Mouse (Mus musculus): ENCODE measurements around the gene Kit. TPM values are rescaled to one million over a fixed set of nuclear protein-coding genes. Genes with fewer than 3 reads are reported as not detected.
A peak's percentile ranks its signal among the peaks of the same experiment; 100 is the strongest.

Kit gene
- polyA plus RNA-seq, 1 experiment from 2014 or later, result 47.2 TPM

DNA sequence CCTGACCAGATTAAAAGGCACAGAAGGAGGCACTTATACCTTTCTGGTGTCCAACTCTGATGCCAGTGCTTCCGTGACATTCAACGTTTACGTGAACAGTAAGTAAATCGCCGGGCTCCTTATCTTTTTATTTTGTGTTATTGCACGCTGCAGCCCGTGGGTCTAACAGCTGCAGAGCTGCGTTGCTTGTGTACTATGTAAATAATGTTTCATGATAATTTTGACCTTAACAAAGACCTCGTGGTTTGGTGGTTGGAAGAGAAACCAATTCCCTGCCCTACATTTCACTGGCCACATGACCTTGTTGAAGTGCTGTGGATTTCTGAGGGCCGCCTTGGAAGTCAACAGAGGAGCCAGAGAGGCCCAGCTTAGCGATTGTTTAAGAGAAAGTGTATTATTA is 48.3 kb downstream of the Kit start:
- 91% methylated on average over 11 of the region's 11 CpGs for WGBS
- Histone ChIP-seq H3K4me3 (no peak overlapping the region), H3K9me3 (no peaks in the 10 kb centered on the region), H3K27ac (replicated peaks) (no peak overlapping the region), H3K4me1 (replicated peaks) (peaks cover 13% of the 10 kb centered on the region), H3K36me3 (peaks cover 37% of the 10 kb centered on the region), H3K4me2 (no peak overlapping the region), H3K27me3 (no peaks in the 10 kb centered on the region), H3K9ac (no peak overlapping the region)
- ATAC-seq (ENCODE audit: low read depth), result no peak

DNA sequence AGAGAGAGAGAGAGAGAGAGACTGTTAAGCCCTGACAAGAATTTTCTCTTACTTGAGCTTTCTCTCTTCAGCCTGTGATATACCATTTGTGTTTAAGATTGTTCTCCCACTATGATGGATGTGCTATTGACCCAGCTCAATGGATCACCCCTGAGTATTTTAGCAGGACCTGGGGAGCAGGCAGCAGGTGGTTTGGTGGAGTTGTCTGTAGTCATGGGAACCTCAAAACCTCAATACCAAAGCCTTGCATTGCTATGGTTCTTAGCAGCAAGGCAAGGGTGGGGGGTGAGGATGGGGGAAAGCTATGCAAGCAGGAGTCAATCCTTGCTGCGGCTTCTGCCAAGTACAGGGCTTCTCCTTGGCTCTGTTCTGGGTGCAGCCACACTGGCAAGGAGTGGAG is 48.8 kb downstream of the Kit start:
- 83% methylated on average over 1 of the region's 1 CpGs for WGBS
- no peaks in the 10 kb centered on the region for H3K27me3 ChIP-seq
- ATAC-seq (ENCODE audit: low read depth), result no peak
- no peak overlapping the region for H3K4me2 ChIP-seq
- no peak overlapping the region for H3K4me3 ChIP-seq
- no peak overlapping the region for H3K9ac ChIP-seq
- peaks cover 13% of the 10 kb centered on the region for H3K4me1 ChIP-seq (replicated peaks)
- peaks cover 37% of the 10 kb centered on the region for H3K36me3 ChIP-seq
- no peak overlapping the region for H3K27ac ChIP-seq (replicated peaks)
- H3K9me3 ChIP-seq, result no peaks in the 10 kb centered on the region

DNA sequence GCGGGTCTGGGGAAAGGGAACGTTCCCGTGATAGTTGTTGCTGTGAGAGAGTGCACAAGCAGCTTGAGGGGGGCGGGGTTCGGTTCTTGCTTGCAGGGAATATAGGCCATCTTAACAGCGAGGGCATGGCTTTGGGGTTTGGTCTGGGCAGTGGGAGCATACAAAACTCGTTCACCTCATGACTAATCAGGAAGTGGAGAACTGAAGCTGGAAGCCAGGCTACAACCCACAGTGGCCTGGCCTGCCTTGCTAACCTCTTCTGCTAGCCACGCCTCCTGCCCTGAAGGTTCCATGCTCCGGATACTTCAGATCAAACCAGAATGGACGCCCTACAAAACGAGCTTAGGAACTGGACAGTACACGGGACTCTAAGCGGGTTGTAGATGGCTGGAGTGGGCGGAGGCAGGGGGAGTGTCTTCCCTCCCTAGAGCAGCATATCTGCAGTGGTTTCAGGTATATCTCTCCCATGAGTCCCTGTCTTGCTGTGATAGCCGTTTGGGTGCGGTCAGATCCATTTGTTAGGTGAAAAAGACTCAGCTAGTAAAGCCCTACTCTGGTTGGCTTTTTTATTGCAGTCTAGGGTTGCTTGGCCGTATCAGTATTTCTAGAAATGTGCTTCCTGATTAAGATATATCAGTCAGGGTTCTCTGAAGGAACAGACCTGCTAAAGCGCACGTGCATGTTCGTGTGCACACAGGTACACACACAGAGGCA is 49.4 kb downstream of the Kit start:
- Histone ChIP-seq H3K27me3 (no peaks in the 10 kb centered on the region), H3K9ac (no peak overlapping the region), H3K27ac (replicated peaks) (no peak overlapping the region), H3K4me3 (no peak overlapping the region), H3K36me3 (peaks cover 37% of the 10 kb centered on the region), H3K9me3 (no peaks in the 10 kb centered on the region), H3K4me2 (no peak overlapping the region), H3K4me1 (replicated peaks) (peaks cover 13% of the 10 kb centered on the region)
- WGBS, result 95% methylated on average over 20 of the region's 20 CpGs
- ATAC-seq (ENCODE audit: low read depth), result no peak

DNA sequence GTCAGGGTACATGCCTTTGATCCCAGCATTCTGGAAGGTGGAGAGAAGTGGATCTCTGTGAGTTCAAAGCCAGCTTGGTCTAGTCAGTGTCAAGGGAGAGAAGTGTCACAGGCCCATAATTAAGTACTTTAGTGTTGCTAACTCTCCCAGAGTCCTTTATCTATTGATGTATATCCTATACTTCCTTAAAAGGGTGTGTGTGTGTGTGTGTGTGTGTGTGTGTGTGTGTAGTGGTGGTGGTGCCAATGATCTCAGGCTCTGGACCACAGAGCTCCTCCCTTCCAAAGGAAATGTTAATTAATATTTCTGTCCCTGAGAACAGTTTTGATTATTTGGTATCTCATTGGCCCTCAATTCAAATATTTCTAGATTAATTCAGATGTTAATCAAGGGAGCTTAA is 50.3 kb downstream of the Kit start:
- H3K4me3 ChIP-seq, result no peak overlapping the region

DNA sequence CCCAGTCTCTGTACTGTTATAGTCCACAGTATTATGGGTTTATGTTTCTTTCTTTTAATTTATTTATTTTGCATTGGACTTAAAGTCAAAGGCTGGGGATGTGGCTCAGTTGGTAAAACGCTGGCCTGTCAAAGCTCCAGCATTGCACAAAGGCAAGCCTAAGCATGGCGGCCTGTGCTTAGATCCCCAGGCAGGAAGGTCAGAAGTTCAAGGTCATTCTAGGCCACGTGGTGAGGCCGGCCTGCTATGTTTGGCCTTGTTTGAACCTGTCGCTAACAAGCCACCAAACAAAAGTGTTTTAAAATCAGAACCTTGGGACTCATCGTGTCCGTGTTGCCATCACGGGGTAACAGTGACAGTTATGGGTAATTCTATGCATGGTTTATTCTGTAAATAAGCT is 51.6 kb downstream of the Kit start:
- Histone ChIP-seq H3K9me3 (no peaks in the 10 kb centered on the region), H3K9ac (no peak overlapping the region), H3K4me3 (no peak overlapping the region), H3K36me3 (peaks cover 28% of the 10 kb centered on the region), H3K27me3 (no peaks in the 10 kb centered on the region), H3K4me1 (replicated peaks) (peaks cover 13% of the 10 kb centered on the region), H3K4me2 (no peak overlapping the region), H3K27ac (replicated peaks) (peak overlapping the region; percentile 28; the same call in 1 of the 2 replicates)
- WGBS, result 57% methylated on average over 8 of the region's 8 CpGs
- ATAC-seq (ENCODE audit: low read depth), result no peak

More for the DNA sequence above, 50.3 kb downstream of the Kit start:
- H3K36me3 ChIP-seq, result peaks cover 37% of the 10 kb centered on the region
- no peak overlapping the region for H3K27ac ChIP-seq (replicated peaks)
- ATAC-seq (ENCODE audit: low read depth), result no peak
- no peak overlapping the region for H3K4me2 ChIP-seq
- no peaks in the 10 kb centered on the region for H3K27me3 ChIP-seq
- H3K9ac ChIP-seq, result no peak overlapping the region
- H3K4me1 ChIP-seq (replicated peaks), result peaks cover 13% of the 10 kb centered on the region
- H3K9me3 ChIP-seq, result no peaks in the 10 kb centered on the region

DNA sequence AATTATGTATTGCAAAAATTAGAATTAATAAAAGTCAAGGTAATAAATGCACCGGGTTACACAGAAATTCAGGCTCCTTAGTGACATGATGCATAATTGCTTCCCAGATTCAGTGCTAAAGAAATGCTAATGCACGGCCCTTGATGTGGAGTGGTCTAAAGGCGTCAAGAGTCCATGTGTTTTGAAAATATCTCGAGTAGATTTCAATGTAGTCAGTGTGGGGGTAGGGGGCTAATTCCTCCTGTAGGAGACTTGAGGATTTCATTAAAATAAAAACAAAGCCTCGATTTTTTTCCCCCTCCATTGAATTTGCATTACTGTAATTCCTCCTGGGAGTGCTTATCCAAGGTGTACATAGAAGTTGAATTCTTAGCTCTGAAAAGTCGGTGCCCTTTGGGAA is 52.0 kb downstream of the Kit start:
- H3K27me3 ChIP-seq, result no peaks in the 10 kb centered on the region
- 53% methylated on average over 6 of the region's 6 CpGs for WGBS
- H3K4me3 ChIP-seq, result no peak overlapping the region
- no peak for ATAC-seq (ENCODE audit: low read depth)
- H3K9ac ChIP-seq, result no peak overlapping the region
- H3K36me3 ChIP-seq, result peaks cover 24% of the 10 kb centered on the region
- peak overlapping the region; percentile 28; the same call in 1 of the 2 replicates for H3K27ac ChIP-seq (replicated peaks)
- H3K4me1 ChIP-seq (replicated peaks), result peaks cover 13% of the 10 kb centered on the region
- no peak overlapping the region for H3K4me2 ChIP-seq
- H3K9me3 ChIP-seq, result no peaks in the 10 kb centered on the region

DNA sequence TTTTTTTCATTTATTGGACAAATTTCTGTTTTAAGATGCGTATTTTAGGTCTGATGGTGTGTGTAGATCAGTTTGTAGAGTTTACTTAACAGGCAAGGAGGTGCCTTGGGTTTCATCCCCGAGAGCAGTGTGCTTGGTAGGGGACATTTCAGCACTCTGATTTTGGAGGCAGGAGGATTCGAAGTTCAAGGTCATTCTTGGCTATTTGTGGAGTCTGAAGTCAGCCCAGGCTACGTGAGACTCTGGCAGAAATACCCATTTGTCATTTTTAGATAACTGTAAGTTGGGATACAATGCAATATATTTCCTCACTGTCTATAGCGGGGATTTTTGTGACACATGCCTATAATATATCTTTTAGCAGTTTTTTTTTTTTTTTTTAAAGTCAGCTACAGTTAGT is 57.5 kb downstream of the Kit start:
- ATAC-seq (ENCODE audit: low read depth), result no peak

DNA sequence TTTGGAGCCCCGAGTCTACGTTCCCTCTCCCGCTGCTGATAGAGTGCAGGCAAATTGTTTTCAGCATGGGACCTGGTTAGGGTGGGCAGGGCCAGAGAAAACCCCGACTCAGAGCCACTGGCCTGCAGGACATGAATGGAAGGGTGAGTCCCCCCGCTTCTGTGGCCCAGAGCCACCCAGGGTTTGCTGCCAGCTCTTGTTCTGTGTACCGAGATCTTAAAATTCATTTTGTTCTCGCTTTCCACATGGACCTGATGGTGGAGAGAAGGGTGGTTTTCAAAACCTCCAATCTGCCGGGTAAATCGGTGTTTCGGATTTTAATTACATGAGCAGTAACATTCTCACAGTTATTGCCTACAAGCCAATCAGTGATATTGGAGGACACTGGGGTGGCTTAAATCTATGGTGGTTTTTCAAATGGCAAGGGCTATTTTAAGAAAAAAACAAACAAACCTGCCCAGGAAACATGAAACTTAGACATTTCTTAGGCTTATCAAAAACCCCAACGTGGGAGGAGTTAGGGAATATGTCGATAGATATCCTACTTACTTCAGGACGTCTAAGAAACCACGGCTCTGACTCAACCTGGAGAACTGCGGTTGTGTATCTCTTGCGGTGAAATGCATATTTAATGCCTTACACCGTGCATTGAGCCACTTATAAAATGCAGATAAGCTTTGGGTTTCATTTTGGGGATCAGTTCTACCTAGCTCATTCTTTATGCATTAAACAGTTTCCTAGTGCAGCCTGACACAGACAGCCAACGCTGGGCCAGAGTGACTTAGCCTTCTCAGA is 58.3 kb downstream of the Kit start:
- H3K9me3 ChIP-seq, result no peaks in the 10 kb centered on the region
- H3K27ac ChIP-seq (replicated peaks), result no peak overlapping the region
- no peak for ATAC-seq (ENCODE audit: low read depth)
- H3K4me2 ChIP-seq, result no peak overlapping the region
- no peak overlapping the region for H3K9ac ChIP-seq
- peaks cover 27% of the 10 kb centered on the region for H3K4me1 ChIP-seq (replicated peaks)
- H3K27me3 ChIP-seq, result no peaks in the 10 kb centered on the region
- H3K4me3 ChIP-seq, result no peak overlapping the region
- 92% methylated on average over 18 of the region's 18 CpGs for WGBS
- H3K36me3 ChIP-seq, result 0 out of 2 replicates have a peak, but pooled peaks cover 4% of the 10 kb centered on the region

More for the DNA sequence above, 57.5 kb downstream of the Kit start:
- Histone ChIP-seq H3K9me3 (no peaks in the 10 kb centered on the region), H3K27me3 (no peaks in the 10 kb centered on the region), H3K4me2 (no peak overlapping the region), H3K36me3 (0 out of 2 replicates have a peak, but pooled peaks cover 4% of the 10 kb centered on the region), H3K27ac (replicated peaks) (no peak overlapping the region), H3K4me1 (replicated peaks) (peaks cover 19% of the 10 kb centered on the region), H3K9ac (no peak overlapping the region), H3K4me3 (no peak overlapping the region)
- 84% methylated on average over 5 of the region's 5 CpGs for WGBS

DNA sequence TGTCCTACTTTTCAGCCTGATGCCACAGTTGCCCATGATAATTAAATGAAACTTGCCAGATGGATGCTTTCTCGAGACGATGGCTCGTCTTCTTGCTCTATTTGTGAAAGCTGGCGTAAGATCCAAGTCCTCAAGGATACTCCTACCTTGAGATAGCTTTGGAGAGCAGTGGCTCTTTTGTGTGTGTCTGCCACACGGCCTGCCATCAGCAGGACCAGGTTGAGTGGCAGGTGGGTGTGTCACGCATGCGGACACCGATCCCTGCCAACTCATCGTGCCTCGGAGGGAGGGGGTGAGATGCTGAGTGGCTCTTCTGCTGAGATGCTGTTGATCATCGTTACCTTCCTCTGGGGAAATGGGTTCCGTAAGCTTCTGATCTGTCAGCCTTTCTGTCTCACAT is 60.7 kb downstream of the Kit start:
- Histone ChIP-seq H3K36me3 (0 out of 2 replicates have a peak, but pooled peaks cover 14% of the 10 kb centered on the region), H3K9me3 (no peaks in the 10 kb centered on the region), H3K27me3 (no peaks in the 10 kb centered on the region), H3K4me1 (replicated peaks) (peaks cover 31% of the 10 kb centered on the region), H3K9ac (no peak overlapping the region), H3K4me2 (no peak overlapping the region), H3K4me3 (no peak overlapping the region), H3K27ac (replicated peaks) (no peak overlapping the region)
- ATAC-seq (ENCODE audit: low read depth), result no peak; the same call in 1 of the 2 replicates
- WGBS, result 60% methylated on average over 12 of the region's 12 CpGs

DNA sequence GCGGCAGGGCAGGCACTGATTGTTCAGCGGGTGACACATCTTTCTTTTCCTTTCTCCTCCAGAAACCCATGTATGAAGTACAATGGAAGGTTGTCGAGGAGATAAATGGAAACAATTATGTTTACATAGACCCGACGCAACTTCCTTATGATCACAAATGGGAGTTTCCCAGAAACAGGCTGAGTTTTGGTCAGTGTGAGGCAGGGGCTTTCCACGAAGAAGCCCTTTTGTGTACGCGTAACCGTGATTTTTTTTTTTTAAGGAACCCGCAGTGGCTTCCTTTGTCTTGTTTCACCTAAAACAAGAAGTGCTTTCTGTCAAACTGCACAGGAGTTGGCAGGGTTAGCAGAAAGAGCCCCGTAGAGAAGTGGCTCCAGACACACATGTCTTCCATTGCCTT is 65.9 kb downstream of the Kit start:
- H3K4me1 ChIP-seq (replicated peaks), result peaks cover 24% of the 10 kb centered on the region
- no peaks in the 10 kb centered on the region for H3K27me3 ChIP-seq
- no peak overlapping the region for H3K9ac ChIP-seq
- 78% methylated on average over 11 of the region's 11 CpGs for WGBS
- H3K4me2 ChIP-seq, result no peak overlapping the region
- no peak overlapping the region for H3K4me3 ChIP-seq
- H3K9me3 ChIP-seq, result no peaks in the 10 kb centered on the region
- H3K27ac ChIP-seq (replicated peaks), result no peak overlapping the region
- H3K36me3 ChIP-seq, result peaks cover 34% of the 10 kb centered on the region
- ATAC-seq (ENCODE audit: low read depth), result no peak

DNA sequence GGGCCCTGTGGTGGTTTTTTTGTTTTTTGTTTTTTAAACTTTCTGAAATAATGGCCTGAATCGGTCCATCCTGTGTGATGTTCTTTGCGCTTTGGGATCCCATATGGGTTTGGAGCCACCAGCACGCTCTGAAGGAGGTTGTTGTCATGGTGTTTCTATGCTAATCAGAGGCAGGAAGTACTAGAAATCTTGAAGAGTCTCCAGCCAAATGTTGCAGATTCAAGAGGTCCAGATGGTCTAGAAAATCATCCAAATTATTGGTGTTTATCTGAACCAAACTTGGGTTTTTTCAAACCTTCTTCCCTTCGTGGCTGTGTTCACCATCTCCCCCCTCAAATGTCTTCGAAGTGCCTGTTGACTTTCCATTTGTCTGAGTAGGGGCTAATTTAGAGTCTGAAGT is 72.3 kb downstream of the Kit start:
- no peak overlapping the region for H3K9ac ChIP-seq
- no peaks in the 10 kb centered on the region for H3K9me3 ChIP-seq
- no peaks in the 10 kb centered on the region for H3K27me3 ChIP-seq
- ATAC-seq (ENCODE audit: low read depth), result no peak
- H3K4me1 ChIP-seq (replicated peaks), result no peaks in the 10 kb centered on the region
- H3K36me3 ChIP-seq, result peaks cover 41% of the 10 kb centered on the region
- no peak overlapping the region for H3K4me2 ChIP-seq
- no peak overlapping the region for H3K27ac ChIP-seq (replicated peaks)
- 93% methylated on average over 5 of the region's 5 CpGs for WGBS
- H3K4me3 ChIP-seq, result no peak overlapping the region

DNA sequence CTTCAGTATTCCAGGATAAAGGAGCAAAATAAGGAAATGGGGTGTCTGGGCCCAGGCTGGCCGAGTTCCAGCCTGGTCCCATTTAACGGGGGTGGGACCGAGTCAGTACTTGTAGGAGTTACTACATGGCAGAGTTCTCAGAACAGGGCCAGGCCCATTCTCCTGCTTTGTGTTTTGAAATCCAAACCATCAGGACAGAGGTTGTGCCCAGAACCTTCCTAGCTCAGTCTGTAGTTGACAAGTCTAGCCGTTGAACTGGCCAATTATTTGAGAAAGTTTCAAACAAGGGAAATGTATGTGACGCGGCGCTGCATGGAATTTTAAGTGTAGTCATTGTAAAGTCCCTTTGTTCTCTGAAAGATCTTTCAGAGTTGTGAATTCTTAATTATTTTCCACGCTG is 75.8 kb downstream of the Kit start:
- 54% methylated on average over 8 of the region's 8 CpGs for WGBS
- H3K27ac ChIP-seq (replicated peaks), result no peak overlapping the region
- H3K27me3 ChIP-seq, result no peaks in the 10 kb centered on the region
- H3K4me1 ChIP-seq (replicated peaks), result no peaks in the 10 kb centered on the region
- H3K9me3 ChIP-seq, result no peaks in the 10 kb centered on the region
- H3K4me2 ChIP-seq, result no peak overlapping the region
- no peak for ATAC-seq (ENCODE audit: low read depth)
- peaks cover 71% of the 10 kb centered on the region for H3K36me3 ChIP-seq
- H3K4me3 ChIP-seq, result no peak overlapping the region
- H3K9ac ChIP-seq, result no peak overlapping the region

Data from neural tube, embryonic 13.5 days (tissue).